Mouse (Mus musculus) bone marrow, adult 2 months (tissue): ENCODE results near the gene Gp5. TPM values are rescaled to one million over a fixed set of nuclear protein-coding genes. Genes with fewer than 3 reads are reported as not detected.

Experiments used
- H3K27ac ChIP-seq: fragments of 200-500 bp; 2 replicates; pipeline ENCODE4 v1.5.1; 2012; ENCODE audit warnings: low read depth, mild to moderate bottlenecking, control low read depth, inconsistent platforms, low read length; ENCODE audit not compliant: control insufficient read depth, poor library complexity, insufficient read depth
- H3K4me1 ChIP-seq: fragments of 200-500 bp; 2 replicates; pipeline ENCODE4 v1.6.1; 2011; ENCODE audit warnings: low read length; ENCODE audit not compliant: control insufficient read depth, insufficient read depth
- H3K4me3 ChIP-seq: fragments of 200-500 bp; replicated peaks from 2 replicates; pipeline ENCODE3; 2011; ENCODE audit warnings: mild to moderate bottlenecking, low read depth, low read length, control low read depth; ENCODE audit not compliant: control insufficient read depth
- CTCF ChIP-seq: fragments of 200-500 bp; IDR thresholded peaks from 2 replicates; pipeline ENCODE4 v1.5.1; 2011; ENCODE audit warnings: low read length, control low read depth; ENCODE audit not compliant: control insufficient read depth, insufficient read depth
- POLR2A ChIP-seq: fragments of 200-500 bp; IDR thresholded peaks from 2 replicates; pipeline ENCODE4 v1.6.1; 2011; ENCODE audit warnings: low read depth, mild to moderate bottlenecking, control low read depth, low read length, borderline replicate concordance; ENCODE audit not compliant: control insufficient read depth
- WGBS: fragments of 180-500 bp; shearing (Covaris S2); methylation state at CpG from one replicate; pipeline ENCODE4 v1.1.7; 2018; 5-methylcytosine and 5-hydroxymethylcytosine counted together
- polyA plus RNA-seq: library from polyadenylated mRNA; stranded (reverse); fragments of >200 nt; gene quantifications from 2 replicates; pipeline ENCODE4 v1.2.4, GENCODE M21; 2011; ENCODE audit warnings: low replicate concordance; ENCODE audit not compliant: missing spikeins, insufficient read depth, insufficient read length

The Gp5 gene
- polyA plus RNA-seq, 1 experiment: 84.2 TPM

DNA sequence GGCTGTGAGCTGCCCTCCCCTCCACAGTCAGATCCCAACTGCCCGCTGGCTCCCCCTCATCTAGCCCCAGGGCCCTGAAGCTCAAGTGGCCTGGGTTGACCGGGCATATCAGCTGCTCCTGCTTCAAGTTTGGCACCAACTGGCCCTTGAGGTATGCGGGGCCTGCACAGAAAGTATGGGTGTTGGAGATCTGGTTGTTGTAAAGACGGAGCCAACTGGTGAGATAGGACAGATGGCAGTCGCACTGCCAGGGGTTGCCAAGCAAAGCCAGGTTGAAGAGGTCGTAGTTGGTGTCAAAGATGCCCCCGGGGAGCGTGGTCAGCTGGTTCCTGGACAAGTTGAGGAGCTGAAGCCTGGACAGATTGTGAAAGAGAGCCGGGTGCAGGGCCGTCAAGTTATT, 51.1 kb downstream of the Gp5 start:
- no peaks in the 10 kb centered on the region; the same call in 1 of the 2 replicates for H3K4me1 ChIP-seq
- WGBS: 78% methylated on average over 10 of the region's 10 CpGs
- TF ChIP-seq POLR2A (no peak), CTCF (no peak)
- H3K27ac ChIP-seq: no peak overlapping the region
- H3K4me3 ChIP-seq: no peak overlapping the region

DNA sequence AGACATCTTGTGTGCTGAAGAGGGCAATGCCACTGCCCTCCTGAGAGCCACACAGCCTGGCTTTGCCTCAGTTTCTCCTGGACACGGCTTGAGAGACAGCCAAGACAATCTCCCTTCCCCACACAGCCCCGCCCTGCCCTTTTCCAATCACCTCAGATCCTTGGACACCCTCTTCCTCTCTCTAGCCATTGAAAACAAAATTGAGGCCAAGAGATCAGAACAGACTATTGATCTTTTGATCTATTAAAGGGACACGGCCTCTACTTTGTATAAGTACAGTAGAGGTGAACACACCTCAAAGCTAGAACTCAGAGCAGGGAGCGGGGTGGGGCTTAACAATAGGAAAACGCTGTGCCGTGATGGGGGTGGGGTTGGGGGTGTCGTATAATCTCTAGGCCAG, 52.1 kb downstream of the Gp5 start:
- H3K27ac ChIP-seq: no peak overlapping the region
- whole genome bisulfite sequencing: 76% methylated on average over 7 of the region's 7 CpGs
- no peak overlapping the region for H3K4me3 ChIP-seq
- H3K4me1 ChIP-seq: no peaks in the 10 kb centered on the region; the same call in 1 of the 2 replicates
- TF ChIP-seq CTCF (no peak), POLR2A (no peak)

DNA sequence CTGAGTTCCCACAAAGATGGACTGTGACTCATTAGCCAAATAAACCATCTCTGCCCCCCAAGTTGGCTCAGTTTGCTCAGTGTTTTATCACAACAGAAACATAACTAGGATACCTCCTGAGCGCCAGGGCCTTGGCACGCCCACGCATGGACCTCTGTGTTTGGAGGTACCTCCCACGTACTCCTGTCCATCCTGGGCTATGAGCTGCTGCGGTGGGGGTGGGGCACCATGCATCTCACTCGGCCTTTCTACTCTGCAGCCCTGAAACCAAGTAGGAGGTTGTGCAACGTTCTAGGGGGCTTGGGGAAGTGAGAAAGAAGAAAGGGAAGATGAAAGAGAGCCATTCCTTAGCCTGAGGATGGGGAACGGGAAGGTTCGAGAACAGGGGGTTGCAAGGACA, 52.9 kb downstream of the Gp5 start:
- 43% methylated on average over 9 of the region's 9 CpGs for WGBS
- TF ChIP-seq POLR2A (no peak), CTCF (no peak)
- Histone ChIP-seq H3K4me3 (no peak overlapping the region), H3K27ac (no peak overlapping the region), H3K4me1 (no peaks in the 10 kb centered on the region; the same call in 1 of the 2 replicates)

Other genes with a start within 250 kb of the Gp5 start
- 1.1 and 12.4 TPM in 2 replicates for gene Hes1, start 246.4 kb downstream of the Gp5 start, polyA plus RNA-seq
- gene Cpn2, start 43.3 kb downstream of the Gp5 start, polyA plus RNA-seq: 0.22 TPM in 1 of 2 replicates, not detected in the other
- 0.47 TPM in 1 of 2 replicates, not detected in the other for gene Lrrc15, start 27.5 kb downstream of the Gp5 start, polyA plus RNA-seq
- 20.0 and 24.2 TPM in 2 replicates for gene Atp13a3, start 95.2 kb upstream of the Gp5 start, polyA plus RNA-seq
- 4.3 and 7.6 TPM in 2 replicates for gene Tmem44, start 240.1 kb upstream of the Gp5 start, polyA plus RNA-seq